Mouse (Mus musculus) ovary, postnatal 14 days (tissue): Measurements from ENCODE around the gene Uggt2.
A peak's percentile ranks its signal among the peaks of the same experiment; 100 is the strongest.
"Not testable (repeated sequence)": the region's sequence is repeated elsewhere in the genome, so short reads cannot be mapped to it uniquely, and the experiment has no call there.

Source experiments
- DNase-seq: peaks from one replicate; pipeline ENCODE4 v3.0.0; 2022; ENCODE audit warnings: low spot score

The Uggt2 gene

GRCm38 (mm10) chr14:119027675-119028253 lies 71.5 kb downstream of the Uggt2 start:
- DNase-seq = no peak

- peak; percentile 38 for DNase-seq
Observed at GRCm38 (mm10) chr14:119027130-119027529, 72.1 kb downstream of the Uggt2 start.

GRCm38 (mm10) chr14:119025889-119026288 lies 73.3 kb downstream of the Uggt2 start:
- DNase-seq = no peak

GRCm38 (mm10) chr14:119013549-119013948 lies 85.7 kb downstream of the Uggt2 start:
- no peak for DNase-seq

GRCm38 (mm10) chr14:119012607-119013431 lies 86.4 kb downstream of the Uggt2 start:
- DNase-seq = no peak

GRCm38 (mm10) chr14:119009531-119009930 lies 89.7 kb downstream of the Uggt2 start:
- no peak for DNase-seq

GRCm38 (mm10) chr14:119008031-119008590 lies 91.1 kb downstream of the Uggt2 start:
- no peak for DNase-seq

GRCm38 (mm10) chr14:119007103-119007951 lies 91.9 kb downstream of the Uggt2 start:
- DNase-seq = peak; percentile 94

GRCm38 (mm10) chr14:119006441-119007102 lies 92.7 kb downstream of the Uggt2 start:
- DNase-seq = no peak

GRCm38 (mm10) chr14:119005834-119006233 lies 93.4 kb downstream of the Uggt2 start:
- no peak for DNase-seq

- no peak for DNase-seq
Observed at GRCm38 (mm10) chr14:119003320-119003719, 95.9 kb downstream of the Uggt2 start.

GRCm38 (mm10) chr14:118995226-118995925 lies 103.9 kb downstream of the Uggt2 start:
- DNase-seq = no peak

GRCm38 (mm10) chr14:118987523-118988496 lies 111.4 kb downstream of the Uggt2 start:
- DNase-seq = no peak

GRCm38 (mm10) chr14:118986653-118987522 lies 112.3 kb downstream of the Uggt2 start:
- peak; percentile 57 for DNase-seq

- DNase-seq = no peak
Observed at GRCm38 (mm10) chr14:118984161-118984560, 115.1 kb downstream of the Uggt2 start.

- no peak for DNase-seq
Observed at GRCm38 (mm10) chr14:118983396-118983795, 115.8 kb downstream of the Uggt2 start.

- not testable (repeated sequence) for DNase-seq
Observed at GRCm38 (mm10) chr14:118982429-118983045, 116.7 kb downstream of the Uggt2 start.

- not testable (repeated sequence) for DNase-seq
Observed at GRCm38 (mm10) chr14:118981711-118982428, 117.4 kb downstream of the Uggt2 start.
